In genomic region chr11:88598848-88599175, GRCm38 (mm10) we compare ENCODE assay signal across 8 mouse cellular contexts.
DNase-seq lines count a peak whose midpoint lies in the region; ATAC-seq and TF ChIP-seq lines count a peak whose summit lies in the region.

No protein-coding gene starts in this region.

- no peak for TF ChIP-seq CTCF in midbrain, postnatal 0 days (IDR thresholded peaks at IDR 0.05)

- no peaks in the 10 kb centered on the region for H3K27me3 ChIP-seq in heart, embryonic 13.5 days (replicated peaks)
- H3K27me3 ChIP-seq in midbrain, embryonic 12.5 days: no peaks in the 10 kb centered on the region
- no peaks in the 10 kb centered on the region for H3K27me3 ChIP-seq in midbrain, postnatal 0 days (ENCODE audit: insufficient read depth, low read length)
- no peaks in the 10 kb centered on the region for H3K27me3 ChIP-seq in embryonic facial prominence, embryonic 12.5 days
- H3K27me3 ChIP-seq in neural tube, embryonic 15.5 days (replicated peaks): no peaks in the 10 kb centered on the region

- peak overlapping the region; percentile 2; the same call in 1 of the 2 replicates for H3K27ac ChIP-seq in heart, embryonic 13.5 days (replicated peaks)
- H3K27ac ChIP-seq in midbrain, embryonic 12.5 days (replicated peaks): 0 out of 2 replicates have a peak overlapping the region, but pooled peaks have one; percentile 56
- no peak overlapping the region for H3K27ac ChIP-seq in midbrain, postnatal 0 days (ENCODE audit: low read depth, low read length)
- H3K27ac ChIP-seq in embryonic facial prominence, embryonic 12.5 days: peak overlapping the region; percentile 61
- H3K27ac ChIP-seq in neural tube, embryonic 15.5 days (replicated peaks): peak overlapping the region; percentile 63

- H3K4me2 ChIP-seq in heart, embryonic 13.5 days: no peak overlapping the region
- H3K4me2 ChIP-seq in midbrain, embryonic 12.5 days (replicated peaks): no peak overlapping the region
- no peak overlapping the region for H3K4me2 ChIP-seq in midbrain, postnatal 0 days (ENCODE audit: low read depth, low read length, poor library complexity, severe bottlenecking)
- no peak overlapping the region for H3K4me2 ChIP-seq in embryonic facial prominence, embryonic 12.5 days (replicated peaks)
- H3K4me2 ChIP-seq in neural tube, embryonic 15.5 days: no peak overlapping the region

- 67% methylated on average over 3 of the region's 3 CpGs for WGBS in heart, embryonic 13.5 days
- WGBS in midbrain, embryonic 12.5 days: 79% methylated on average over 3 of the region's 3 CpGs
- 67% methylated on average over 3 of the region's 3 CpGs for WGBS in midbrain, postnatal 0 days
- 58% methylated on average over 3 of the region's 3 CpGs for WGBS in embryonic facial prominence, embryonic 12.5 days
- 54% methylated on average over 3 of the region's 3 CpGs for WGBS in neural tube, embryonic 15.5 days

- no peak overlapping the region for H3K9ac ChIP-seq in heart, embryonic 13.5 days
- H3K9ac ChIP-seq in midbrain, embryonic 12.5 days (replicated peaks): no peak overlapping the region
- no peak overlapping the region for H3K9ac ChIP-seq in midbrain, postnatal 0 days (replicated peaks; ENCODE audit: low read length, poor library complexity, severe bottlenecking)
- no peak overlapping the region for H3K9ac ChIP-seq in embryonic facial prominence, embryonic 12.5 days
- H3K9ac ChIP-seq in neural tube, embryonic 15.5 days (replicated peaks): no peak overlapping the region

- no peak overlapping the region for H3K4me3 ChIP-seq in heart, embryonic 13.5 days
- H3K4me3 ChIP-seq in midbrain, embryonic 12.5 days: no peak overlapping the region
- no peak overlapping the region for H3K4me3 ChIP-seq in midbrain, postnatal 0 days (ENCODE audit: low read depth, low read length)
- no peak overlapping the region for H3K4me3 ChIP-seq in embryonic facial prominence, embryonic 12.5 days
- no peak overlapping the region for H3K4me3 ChIP-seq in neural tube, embryonic 15.5 days (replicated peaks)

- H3K4me1 ChIP-seq in heart, embryonic 13.5 days: peaks cover 86% of the 10 kb centered on the region
- peaks cover 65% of the 10 kb centered on the region for H3K4me1 ChIP-seq in midbrain, embryonic 12.5 days
- peaks cover 4% of the 10 kb centered on the region for H3K4me1 ChIP-seq in midbrain, postnatal 0 days (ENCODE audit: insufficient read depth, low read length)
- H3K4me1 ChIP-seq in embryonic facial prominence, embryonic 12.5 days: peaks cover 57% of the 10 kb centered on the region
- peaks cover 57% of the 10 kb centered on the region for H3K4me1 ChIP-seq in neural tube, embryonic 15.5 days

- no peaks in the 10 kb centered on the region for H3K9me3 ChIP-seq in heart, embryonic 13.5 days
- no peaks in the 10 kb centered on the region for H3K9me3 ChIP-seq in midbrain, embryonic 12.5 days
- no peaks in the 10 kb centered on the region for H3K9me3 ChIP-seq in midbrain, postnatal 0 days (ENCODE audit: low read length)
- H3K9me3 ChIP-seq in embryonic facial prominence, embryonic 12.5 days: no peaks in the 10 kb centered on the region
- no peaks in the 10 kb centered on the region for H3K9me3 ChIP-seq in neural tube, embryonic 15.5 days (replicated peaks)

- DNase-seq in heart, postnatal 4 days: no peak
- no peak for DNase-seq in midbrain, postnatal 0 days (ENCODE audit: low spot score)
- no peak for DNase-seq in cerebellum, postnatal 14 days
- DNase-seq in urinary bladder, postnatal 25 days (ENCODE audit: low spot score): no peak

- ATAC-seq in heart, embryonic 13.5 days (ENCODE audit: extremely low read depth, insufficient number of reproducible peaks, low FRiP score, low TSS enrichment): no peak
- no peak for ATAC-seq in midbrain, embryonic 12.5 days (ENCODE audit: low FRiP score, low read depth)
- no peak for ATAC-seq in midbrain, postnatal 0 days (ENCODE audit: low FRiP score)
- ATAC-seq in embryonic facial prominence, embryonic 12.5 days (ENCODE audit: insufficient number of reproducible peaks, insufficient read depth, low FRiP score, low TSS enrichment): no peak
- ATAC-seq in neural tube, embryonic 15.5 days (ENCODE audit: low FRiP score): no peak

- peaks cover 20% of the 10 kb centered on the region for H3K36me3 ChIP-seq in heart, embryonic 13.5 days
- peaks cover 16% of the 10 kb centered on the region for H3K36me3 ChIP-seq in midbrain, embryonic 12.5 days
- H3K36me3 ChIP-seq in midbrain, postnatal 0 days (ENCODE audit: insufficient read depth, low read length): no peaks in the 10 kb centered on the region
- H3K36me3 ChIP-seq in embryonic facial prominence, embryonic 12.5 days: peaks cover 4% of the 10 kb centered on the region; the same call in 1 of the 2 replicates
- H3K36me3 ChIP-seq in neural tube, embryonic 15.5 days: no peaks in the 10 kb centered on the region
